Mouse (Mus musculus): ENCODE results near the gene Rsg1. TPM values are rescaled to one million over a fixed set of nuclear protein-coding genes. Genes with fewer than 3 reads are reported as not detected.

Rsg1 gene
- polyA plus RNA-seq, 1 experiment from 2014 or later, result 7.8 TPM

DNA sequence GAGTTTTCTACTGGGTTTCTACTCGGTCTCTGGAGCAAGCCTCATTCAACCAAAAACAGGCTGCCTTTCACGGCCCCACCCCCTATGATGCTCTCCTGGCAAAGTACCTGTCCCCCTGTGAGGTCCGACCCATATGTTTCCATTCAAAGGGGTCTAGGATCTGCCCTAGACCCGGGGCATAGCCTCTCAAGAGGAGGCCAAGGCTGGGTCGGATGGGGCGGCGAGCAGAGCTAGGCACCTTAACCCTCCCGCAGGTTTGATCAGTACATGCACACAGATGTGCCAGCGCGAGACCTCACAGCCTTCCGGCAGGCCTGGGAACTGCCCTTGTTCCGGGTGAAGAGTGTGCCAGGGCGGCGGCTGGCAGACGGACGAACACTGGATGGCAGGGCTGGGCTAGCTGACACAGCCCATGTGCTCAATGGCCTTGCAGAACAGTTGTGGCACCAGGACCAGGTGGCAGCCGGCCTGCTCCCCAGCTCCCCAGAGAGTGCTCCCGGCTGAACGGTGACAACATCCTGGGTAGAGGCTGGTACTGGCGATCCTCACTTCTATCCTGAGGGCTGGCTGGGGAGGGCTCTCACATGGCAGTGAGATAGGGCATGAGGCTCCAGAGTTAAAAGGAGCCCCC is 5.9 kb downstream of the Rsg1 start:
- DNase-seq (ENCODE audit: extremely low spot score, low spot score), result no peak
- H3K4me3 ChIP-seq, result no peak overlapping the region
- WGBS, result 92% methylated on average over 20 of the region's 20 CpGs
- H3K36me3 ChIP-seq (replicated peaks), result peaks cover 29% of the 10 kb centered on the region
- peaks cover 9% of the 10 kb centered on the region for H3K4me1 ChIP-seq
- no peak overlapping the region for H3K27ac ChIP-seq
- H3K9me3 ChIP-seq, result no peaks in the 10 kb centered on the region
- no peaks in the 10 kb centered on the region for H3K27me3 ChIP-seq (ENCODE audit: poor library complexity, severe bottlenecking)

GRCm38 (mm10) chr4:141221848-141222247 is 8.1 kb downstream of the Rsg1 start:
- peaks cover 29% of the 10 kb centered on the region for H3K36me3 ChIP-seq (replicated peaks)
- no peak overlapping the region for H3K27ac ChIP-seq
- no peaks in the 10 kb centered on the region for H3K27me3 ChIP-seq (ENCODE audit: poor library complexity, severe bottlenecking)
- H3K4me1 ChIP-seq, result 0 out of 2 replicates have a peak, but pooled peaks cover 7% of the 10 kb centered on the region
- no peak overlapping the region for H3K4me3 ChIP-seq
- H3K9me3 ChIP-seq, result no peaks in the 10 kb centered on the region
- DNase-seq (ENCODE audit: extremely low spot score, low spot score), result no peak
- 84% methylated on average over 2 of the region's 2 CpGs for WGBS

DNA sequence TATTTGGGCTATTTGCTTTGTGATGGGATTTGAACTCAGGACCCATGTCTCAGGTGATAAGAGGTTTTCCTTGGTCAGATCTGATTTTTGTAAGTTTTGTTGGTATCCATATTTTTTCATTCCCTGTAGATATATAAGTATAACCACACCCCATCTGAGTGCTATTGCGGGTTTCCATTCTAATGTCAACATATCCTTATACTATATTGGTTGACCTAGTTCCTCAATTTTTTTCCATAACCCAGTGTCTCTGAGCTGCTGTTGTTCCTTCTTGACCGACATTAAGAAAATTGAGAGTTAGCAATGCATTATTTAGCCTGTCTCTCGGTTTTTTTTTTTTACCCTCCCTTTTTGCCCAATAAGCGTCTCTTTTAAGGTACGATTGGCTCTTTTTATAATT is 9.0 kb downstream of the Rsg1 start:
- Histone ChIP-seq H3K27me3 (ENCODE audit: poor library complexity, severe bottlenecking) (no peaks in the 10 kb centered on the region), H3K36me3 (replicated peaks) (peaks cover 28% of the 10 kb centered on the region), H3K9me3 (no peaks in the 10 kb centered on the region), H3K4me1 (0 out of 2 replicates have a peak, but pooled peaks cover 7% of the 10 kb centered on the region), H3K27ac (no peak overlapping the region), H3K4me3 (no peak overlapping the region)
- WGBS, result 95% methylated on average over 5 of the region's 5 CpGs
- no peak for DNase-seq (ENCODE audit: extremely low spot score, low spot score)

GRCm38 (mm10) chr4:141228687-141229086 is 14.9 kb downstream of the Rsg1 start:
- no peaks in the 10 kb centered on the region for H3K27me3 ChIP-seq (ENCODE audit: poor library complexity, severe bottlenecking)
- H3K4me1 ChIP-seq, result no peaks in the 10 kb centered on the region
- H3K36me3 ChIP-seq (replicated peaks), result no peaks in the 10 kb centered on the region
- no peak overlapping the region for H3K27ac ChIP-seq
- 88% methylated on average over 7 of the region's 7 CpGs for WGBS
- DNase-seq (ENCODE audit: extremely low spot score, low spot score), result no peak
- H3K4me3 ChIP-seq, result no peak overlapping the region
- no peaks in the 10 kb centered on the region for H3K9me3 ChIP-seq

DNA sequence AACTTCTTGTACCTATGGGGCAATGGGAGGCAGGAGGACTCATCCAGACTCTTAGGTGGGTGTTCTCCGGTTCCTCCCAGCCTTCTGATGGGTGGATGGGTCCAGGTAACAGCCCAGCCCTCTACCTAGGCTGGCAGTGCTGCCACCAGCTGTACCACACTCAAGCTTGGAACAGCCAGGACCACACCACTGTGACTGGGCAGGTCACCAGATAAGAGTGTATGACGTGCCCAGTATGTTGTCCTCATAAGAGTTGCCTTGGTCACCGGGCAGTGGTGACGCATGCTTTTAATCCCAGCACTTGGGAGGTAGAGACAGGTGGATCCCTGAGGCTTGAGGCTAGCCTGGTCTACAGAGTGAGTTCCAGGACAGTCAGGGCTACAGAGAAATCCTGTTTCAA is 19.4 kb downstream of the Rsg1 start:
- DNase-seq (ENCODE audit: extremely low spot score, low spot score), result no peak
- H3K4me3 ChIP-seq, result no peak overlapping the region
- no peaks in the 10 kb centered on the region for H3K36me3 ChIP-seq (replicated peaks)
- H3K9me3 ChIP-seq, result 0 out of 2 replicates have a peak, but pooled peaks cover 3% of the 10 kb centered on the region
- 93% methylated on average over 4 of the region's 4 CpGs for WGBS
- no peak overlapping the region for H3K27ac ChIP-seq
- H3K27me3 ChIP-seq (ENCODE audit: poor library complexity, severe bottlenecking), result peaks cover 32% of the 10 kb centered on the region
- H3K4me1 ChIP-seq, result no peaks in the 10 kb centered on the region

GRCm38 (mm10) chr4:141235537-141236111 is 21.9 kb downstream of the Rsg1 start:
- H3K4me3 ChIP-seq, result no peak overlapping the region
- 0 out of 2 replicates have a peak, but pooled peaks cover 3% of the 10 kb centered on the region for H3K9me3 ChIP-seq
- no peaks in the 10 kb centered on the region for H3K36me3 ChIP-seq (replicated peaks)
- DNase-seq (ENCODE audit: extremely low spot score, low spot score), result no peak
- H3K27me3 ChIP-seq (ENCODE audit: poor library complexity, severe bottlenecking), result peaks cover 57% of the 10 kb centered on the region
- WGBS, result 78% methylated on average over 6 of the region's 6 CpGs
- H3K4me1 ChIP-seq, result peaks cover 22% of the 10 kb centered on the region
- H3K27ac ChIP-seq, result no peak overlapping the region

DNA sequence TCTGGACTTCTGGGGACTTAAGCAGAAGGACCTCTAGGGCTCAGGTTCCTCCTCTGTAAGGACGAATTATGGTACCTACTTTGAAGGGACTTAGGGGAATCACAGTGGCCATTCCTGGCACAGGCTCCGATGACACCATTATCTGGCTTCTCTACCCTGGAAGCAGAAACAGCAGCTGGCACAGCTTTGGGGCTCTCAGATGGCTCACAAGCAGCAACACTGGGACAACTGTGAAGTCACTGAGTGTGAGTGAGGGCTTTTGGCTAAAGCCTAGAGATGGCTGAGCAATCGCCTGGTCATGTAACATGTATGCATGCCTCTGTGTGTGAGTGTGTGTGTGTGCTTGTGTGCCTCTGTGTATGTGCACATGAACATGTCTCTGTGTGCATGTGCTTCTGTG is 23.1 kb downstream of the Rsg1 start:
- Histone ChIP-seq H3K4me3 (no peak overlapping the region), H3K4me1 (peaks cover 30% of the 10 kb centered on the region), H3K36me3 (replicated peaks) (no peaks in the 10 kb centered on the region), H3K27me3 (ENCODE audit: poor library complexity, severe bottlenecking) (peaks cover 69% of the 10 kb centered on the region), H3K27ac (no peak overlapping the region), H3K9me3 (0 out of 2 replicates have a peak, but pooled peaks cover 3% of the 10 kb centered on the region)
- 76% methylated on average over 3 of the region's 3 CpGs for whole genome bisulfite sequencing
- DNase-seq (ENCODE audit: extremely low spot score, low spot score), result no peak

DNA sequence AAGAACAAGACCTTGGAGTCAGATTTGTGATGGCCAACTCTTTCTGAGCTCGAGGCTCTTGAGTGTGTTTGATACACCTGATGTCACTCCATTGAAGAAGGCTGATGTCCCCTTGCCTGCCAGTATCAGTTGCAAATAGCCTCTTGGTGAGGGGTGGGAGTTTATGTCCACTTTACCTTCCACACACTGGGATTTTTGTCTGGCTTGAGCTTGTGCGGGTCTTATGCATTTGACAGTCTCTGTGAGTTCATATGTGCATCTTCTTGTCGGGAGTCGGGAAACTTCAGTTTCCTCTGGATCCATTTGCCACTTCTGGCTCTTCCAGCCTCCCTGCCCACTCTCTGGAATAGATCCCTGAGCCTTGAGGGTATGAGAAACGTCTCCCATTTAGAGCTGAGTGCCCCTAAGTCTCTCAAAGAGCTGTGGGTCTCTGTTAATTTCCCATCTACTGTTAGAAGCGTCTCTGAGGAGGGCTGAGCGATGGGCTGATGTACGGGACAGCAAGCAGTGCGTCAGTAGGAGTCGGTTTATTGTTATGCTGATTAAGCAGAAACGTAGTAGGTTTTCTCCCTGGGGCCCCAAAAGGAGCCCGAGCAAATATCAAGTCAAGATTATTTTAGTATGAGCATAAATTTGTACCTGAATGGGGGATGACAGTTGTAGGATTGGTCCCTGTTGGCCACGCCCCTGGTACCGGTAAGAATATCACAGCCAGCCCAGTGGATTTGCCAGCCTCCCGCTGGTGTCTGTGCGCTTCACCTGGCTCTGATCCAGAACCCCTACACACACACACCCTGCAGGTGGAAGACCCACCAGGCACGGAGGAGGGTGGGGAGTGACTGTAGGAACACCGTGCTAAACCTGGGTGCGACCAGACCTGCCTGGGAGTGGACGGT is 25.0 kb downstream of the Rsg1 start:
- Histone ChIP-seq H3K27me3 (ENCODE audit: poor library complexity, severe bottlenecking) (peaks cover 88% of the 10 kb centered on the region), H3K4me3 (peak overlapping the region; percentile 49), H3K27ac (0 out of 2 replicates have a peak overlapping the region, but pooled peaks have one; percentile 9), H3K36me3 (replicated peaks) (no peaks in the 10 kb centered on the region), H3K4me1 (peaks cover 48% of the 10 kb centered on the region), H3K9me3 (0 out of 2 replicates have a peak, but pooled peaks cover 3% of the 10 kb centered on the region)
- DNase-seq (ENCODE audit: extremely low spot score, low spot score), result no peak
- 5% methylated on average over 20 of the region's 20 CpGs for WGBS

- Histone ChIP-seq H3K36me3 (replicated peaks) (no peaks in the 10 kb centered on the region), H3K9me3 (no peaks in the 10 kb centered on the region), H3K27ac (0 out of 2 replicates have a peak within 1 kb of the TSS, but pooled peaks have one; percentile 9), H3K4me3 (peak within 1 kb of the TSS; percentile 49), H3K27me3 (ENCODE audit: poor library complexity, severe bottlenecking) (peaks cover 96% of the 10 kb centered on the region), H3K4me1 (peaks cover 56% of the 10 kb centered on the region)
- WGBS, result 3% methylated on average over 31 of the region's 31 CpGs
- DNase-seq (ENCODE audit: extremely low spot score, low spot score), result peak; percentile 82
Measured at GRCm38 (mm10) chr4:141239388-141240125, 25.8 kb downstream of the Rsg1 start, which contains the start of gene Arhgef19. Gene Arhgef19, plus strand, starts transcription at chr4:141239499.

GRCm38 (mm10) chr4:141240617-141241016 is 26.9 kb downstream of the Rsg1 start:
- Histone ChIP-seq H3K9me3 (no peaks in the 10 kb centered on the region), H3K4me1 (peaks cover 65% of the 10 kb centered on the region), H3K36me3 (replicated peaks) (no peaks in the 10 kb centered on the region), H3K4me3 (peak overlapping the region; percentile 7; the same call in 1 of the 2 replicates), H3K27ac (no peak overlapping the region), H3K27me3 (ENCODE audit: poor library complexity, severe bottlenecking) (peaks cover 98% of the 10 kb centered on the region)
- 2% methylated on average over 14 of the region's 14 CpGs for WGBS
- peak; percentile 62 for DNase-seq (ENCODE audit: extremely low spot score, low spot score)

- H3K4me3 ChIP-seq, result no peak overlapping the region
- no peak for DNase-seq (ENCODE audit: extremely low spot score, low spot score)
Measured at GRCm38 (mm10) chr4:141241861-141242260, 28.1 kb downstream of the Rsg1 start.

GRCm38 (mm10) chr4:141242651-141243241 is 29.0 kb downstream of the Rsg1 start:
- DNase-seq (ENCODE audit: extremely low spot score, low spot score), result no peak
- peaks cover 83% of the 10 kb centered on the region for H3K4me1 ChIP-seq
- 5% methylated on average over 11 of the region's 11 CpGs for WGBS
- no peaks in the 10 kb centered on the region for H3K9me3 ChIP-seq
- H3K36me3 ChIP-seq (replicated peaks), result no peaks in the 10 kb centered on the region
- H3K27ac ChIP-seq, result peak overlapping the region; percentile 36
- H3K27me3 ChIP-seq (ENCODE audit: poor library complexity, severe bottlenecking), result peaks cover 100% of the 10 kb centered on the region
- H3K4me3 ChIP-seq, result peak overlapping the region; percentile 24

More at GRCm38 (mm10) chr4:141241861-141242260, 28.1 kb downstream of the Rsg1 start:
- H3K36me3 ChIP-seq (replicated peaks), result no peaks in the 10 kb centered on the region
- peaks cover 75% of the 10 kb centered on the region for H3K4me1 ChIP-seq
- H3K9me3 ChIP-seq, result no peaks in the 10 kb centered on the region
- no peak overlapping the region for H3K27ac ChIP-seq
- H3K27me3 ChIP-seq (ENCODE audit: poor library complexity, severe bottlenecking), result peaks cover 100% of the 10 kb centered on the region
- 28% methylated on average over 15 of the region's 15 CpGs for WGBS
